Mouse (Mus musculus): ENCODE data around the gene Lemd2. TPM values are rescaled to one million over a fixed set of nuclear protein-coding genes. Genes with fewer than 3 reads are reported as not detected.
"Not testable (repeated sequence)": the region's sequence is repeated elsewhere in the genome, so short reads cannot be mapped to it uniquely, and the experiment has no call there.

The Lemd2 gene
- polyA plus RNA-seq, 1 experiment = 190 TPM

GRCm38 (mm10) chr17:27233298-27233697 is 29.0 kb upstream of the Lemd2 start:
- Histone ChIP-seq H3K27ac (ENCODE audit: control insufficient read depth, insufficient read depth, low read length) (no peak overlapping the region), H3K4me3 (ENCODE audit: control insufficient read depth, insufficient read depth, low read length) (no peak overlapping the region), H3K27me3 (ENCODE audit: control insufficient read depth, insufficient read depth, low read length) (no peaks in the 10 kb centered on the region), H3K36me3 (ENCODE audit: control insufficient read depth, insufficient read depth, low read length) (no peaks in the 10 kb centered on the region), H3K4me1 (replicated peaks; ENCODE audit: control insufficient read depth, insufficient read depth, low read length) (peaks cover 8% of the 10 kb centered on the region)
- no peak for DNase-seq
- TF ChIP-seq CTCF (IDR thresholded peaks at IDR 0.05; ENCODE audit: borderline replicate concordance, control insufficient read depth, extremely low read depth, insufficient read depth, low read length, poor library complexity) = no peak
- no peak for TF ChIP-seq POLR2A (IDR thresholded peaks at IDR 0.05; ENCODE audit: control insufficient read depth, extremely low read depth, insufficient read depth, low read length, poor library complexity)
- WGBS = 93% methylated on average over 7 of the region's 7 CpGs

DNA sequence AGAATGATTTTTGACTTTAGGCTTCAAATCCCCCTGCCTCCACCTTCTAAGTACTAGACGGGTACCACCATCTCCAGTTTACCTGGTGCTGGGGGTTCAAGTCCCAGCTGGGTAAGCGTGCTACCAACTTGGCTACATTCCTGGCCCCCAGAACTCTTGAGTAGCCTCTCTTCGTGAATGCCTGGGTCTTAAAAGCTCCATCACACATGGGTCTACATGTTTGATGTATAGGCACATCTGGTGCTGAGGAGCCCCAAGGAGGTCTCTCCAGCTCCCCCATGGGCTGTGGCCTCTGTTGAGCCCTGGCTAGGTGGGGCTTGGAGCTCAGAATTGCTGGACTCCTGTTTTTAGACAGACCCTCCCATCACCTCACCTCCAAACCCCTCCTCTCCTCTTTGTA is 27.9 kb upstream of the Lemd2 start:
- Histone ChIP-seq H3K4me1 (replicated peaks; ENCODE audit: control insufficient read depth, insufficient read depth, low read length) (peaks cover 8% of the 10 kb centered on the region), H3K36me3 (ENCODE audit: control insufficient read depth, insufficient read depth, low read length) (no peaks in the 10 kb centered on the region), H3K27ac (ENCODE audit: control insufficient read depth, insufficient read depth, low read length) (no peak overlapping the region), H3K27me3 (ENCODE audit: control insufficient read depth, insufficient read depth, low read length) (no peaks in the 10 kb centered on the region), H3K4me3 (ENCODE audit: control insufficient read depth, insufficient read depth, low read length) (no peak overlapping the region)
- TF ChIP-seq CTCF (IDR thresholded peaks at IDR 0.05; ENCODE audit: borderline replicate concordance, control insufficient read depth, extremely low read depth, insufficient read depth, low read length, poor library complexity) (no peak), POLR2A (IDR thresholded peaks at IDR 0.05; ENCODE audit: control insufficient read depth, extremely low read depth, insufficient read depth, low read length, poor library complexity) (no peak)
- 92% methylated on average over 3 of the region's 3 CpGs for WGBS
- no peak for DNase-seq

- not testable (repeated sequence) for H3K27me3 ChIP-seq (ENCODE audit: control insufficient read depth, insufficient read depth, low read length)
Observed at GRCm38 (mm10) chr17:27231586-27231985, 27.3 kb upstream of the Lemd2 start.

GRCm38 (mm10) chr17:27231146-27231503 is 26.9 kb upstream of the Lemd2 start:
- Histone ChIP-seq H3K27ac (ENCODE audit: control insufficient read depth, insufficient read depth, low read length) (no peak overlapping the region), H3K4me1 (replicated peaks; ENCODE audit: control insufficient read depth, insufficient read depth, low read length) (peaks cover 8% of the 10 kb centered on the region), H3K27me3 (ENCODE audit: control insufficient read depth, insufficient read depth, low read length) (no peaks in the 10 kb centered on the region), H3K4me3 (ENCODE audit: control insufficient read depth, insufficient read depth, low read length) (no peak overlapping the region), H3K36me3 (ENCODE audit: control insufficient read depth, insufficient read depth, low read length) (no peaks in the 10 kb centered on the region)
- WGBS = 53% methylated on average over 6 of the region's 6 CpGs
- DNase-seq = no peak
- no peak for TF ChIP-seq CTCF (IDR thresholded peaks at IDR 0.05; ENCODE audit: borderline replicate concordance, control insufficient read depth, extremely low read depth, insufficient read depth, low read length, poor library complexity)
- no peak for TF ChIP-seq POLR2A (IDR thresholded peaks at IDR 0.05; ENCODE audit: control insufficient read depth, extremely low read depth, insufficient read depth, low read length, poor library complexity)

More at GRCm38 (mm10) chr17:27231586-27231985, 27.3 kb upstream of the Lemd2 start:
- not testable (repeated sequence) for H3K36me3 ChIP-seq (ENCODE audit: control insufficient read depth, insufficient read depth, low read length); H3K4me3 ChIP-seq (ENCODE audit: control insufficient read depth, insufficient read depth, low read length); DNase-seq; H3K4me1 ChIP-seq (replicated peaks; ENCODE audit: control insufficient read depth, insufficient read depth, low read length); H3K27ac ChIP-seq (ENCODE audit: control insufficient read depth, insufficient read depth, low read length)
- 93% methylated on average over 4 of the region's 4 CpGs for WGBS

DNA sequence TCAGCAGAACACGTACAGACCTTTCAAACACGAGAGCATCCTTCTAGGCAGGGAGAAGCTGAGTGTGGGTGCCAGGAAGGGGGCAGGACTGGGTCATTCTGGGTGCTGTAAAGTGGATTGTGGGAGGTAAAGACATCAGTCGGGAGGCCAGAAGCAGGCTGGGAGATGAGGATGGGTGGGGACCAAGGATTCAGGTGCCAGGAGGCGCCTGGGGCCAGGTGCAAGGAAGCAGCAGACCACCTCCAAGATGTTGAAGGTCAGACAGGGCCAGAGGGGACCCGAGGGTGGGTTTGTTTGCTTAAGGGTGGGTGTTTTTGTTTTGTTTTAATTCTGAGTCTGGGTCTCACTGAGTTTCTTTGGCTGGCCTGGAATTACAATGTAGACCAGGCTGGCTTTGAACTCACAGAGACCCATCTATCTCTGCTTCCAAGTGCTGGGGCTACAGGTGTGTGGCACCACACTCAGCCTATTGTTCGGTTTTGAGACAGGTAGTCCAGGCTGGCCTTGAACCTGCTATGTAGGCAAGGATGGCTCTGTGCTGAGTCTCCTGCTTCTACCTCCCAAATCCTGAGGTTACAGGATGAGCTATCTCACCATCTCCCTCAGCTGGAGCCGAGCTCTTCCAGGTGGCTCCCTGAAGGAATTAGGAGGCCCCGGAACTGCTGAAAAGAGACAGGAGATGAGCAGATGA is 26.3 kb upstream of the Lemd2 start:
- WGBS = 80% methylated on average over 8 of the region's 8 CpGs

GRCm38 (mm10) chr17:27229710-27230454 is 25.6 kb upstream of the Lemd2 start:
- 45% methylated on average over 14 of the region's 14 CpGs for WGBS
- TF ChIP-seq CTCF (IDR thresholded peaks at IDR 0.05; ENCODE audit: borderline replicate concordance, control insufficient read depth, extremely low read depth, insufficient read depth, low read length, poor library complexity) (no peak), POLR2A (IDR thresholded peaks at IDR 0.05; ENCODE audit: control insufficient read depth, extremely low read depth, insufficient read depth, low read length, poor library complexity) (no peak)
- no peak for DNase-seq
- peaks cover 8% of the 10 kb centered on the region for H3K4me1 ChIP-seq (replicated peaks; ENCODE audit: control insufficient read depth, insufficient read depth, low read length)
- H3K27me3 ChIP-seq (ENCODE audit: control insufficient read depth, insufficient read depth, low read length) = no peaks in the 10 kb centered on the region
- H3K27ac ChIP-seq (ENCODE audit: control insufficient read depth, insufficient read depth, low read length) = no peak overlapping the region
- H3K36me3 ChIP-seq (ENCODE audit: control insufficient read depth, insufficient read depth, low read length) = no peaks in the 10 kb centered on the region
- no peak overlapping the region for H3K4me3 ChIP-seq (ENCODE audit: control insufficient read depth, insufficient read depth, low read length)

More for the DNA sequence above, 26.3 kb upstream of the Lemd2 start:
- Histone ChIP-seq H3K27ac (ENCODE audit: control insufficient read depth, insufficient read depth, low read length) (no peak overlapping the region), H3K4me1 (replicated peaks; ENCODE audit: control insufficient read depth, insufficient read depth, low read length) (peaks cover 8% of the 10 kb centered on the region), H3K36me3 (ENCODE audit: control insufficient read depth, insufficient read depth, low read length) (no peaks in the 10 kb centered on the region), H3K27me3 (ENCODE audit: control insufficient read depth, insufficient read depth, low read length) (no peaks in the 10 kb centered on the region), H3K4me3 (ENCODE audit: control insufficient read depth, insufficient read depth, low read length) (no peak overlapping the region)
- no peak for TF ChIP-seq POLR2A (IDR thresholded peaks at IDR 0.05; ENCODE audit: control insufficient read depth, extremely low read depth, insufficient read depth, low read length, poor library complexity)
- TF ChIP-seq CTCF (IDR thresholded peaks at IDR 0.05; ENCODE audit: borderline replicate concordance, control insufficient read depth, extremely low read depth, insufficient read depth, low read length, poor library complexity) = no peak
- DNase-seq = no peak

All from thymus, adult 2 months (tissue).